Mouse (Mus musculus): ENCODE data around the gene Eef1g. TPM values are rescaled to one million over a fixed set of nuclear protein-coding genes. Genes with fewer than 3 reads are reported as not detected.

Eef1g gene
- total and polyA plus RNA-seq, 3 experiments, result 237 to 955 (median 647) TPM

DNA sequence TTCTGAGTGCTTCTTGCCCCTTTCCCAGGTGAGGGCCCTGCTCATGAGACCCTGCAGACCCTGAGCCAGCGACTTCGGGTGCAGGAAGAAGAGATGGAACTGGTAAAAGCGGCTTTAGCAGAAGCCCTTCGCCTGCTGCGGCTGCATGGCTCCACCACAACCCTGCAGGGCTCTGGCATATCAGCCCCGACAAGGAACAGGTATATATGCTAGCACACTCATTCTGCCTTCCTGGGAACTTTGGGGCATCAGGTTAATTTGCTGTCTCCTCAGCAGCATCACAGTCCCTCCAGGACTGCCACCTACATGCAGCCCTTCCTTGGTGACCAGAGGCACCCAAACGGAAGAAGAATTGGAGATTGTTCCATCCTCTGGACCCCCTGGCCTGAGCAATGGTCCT, 36.1 kb upstream of the Eef1g start:
- TF ChIP-seq GATA2 (IDR thresholded peaks at IDR 0.05; ENCODE audit: borderline replicate concordance, low read depth, low read length) (no peak), GATA1 (IDR thresholded peaks at IDR 0.05; ENCODE audit: borderline replicate concordance, low read length) (no peak), POLR2AphosphoS5 (IDR thresholded peaks at IDR 0.05; ENCODE audit: insufficient replicate concordance, low read depth, low read length) (no peak), CTCF (IDR thresholded peaks at IDR 0.05; ENCODE audit: low read depth, low read length) (no peak), TAL1 (conservative IDR thresholded peaks at IDR 0.05; ENCODE audit: low read depth, low read length) (no peak)
- H3K4me1 ChIP-seq (ENCODE audit: insufficient read depth, low read depth, low read length), result peaks cover 80% of the 10 kb centered on the region
- H3K36me3 ChIP-seq (replicated peaks), result peaks cover 80% of the 10 kb centered on the region
- H3K27me3 ChIP-seq (ENCODE audit: insufficient read depth, low read length), result no peaks in the 10 kb centered on the region
- no peaks in the 10 kb centered on the region for H3K9me3 ChIP-seq (replicated peaks)
- DNase-seq (ENCODE audit: low spot score) (no peak), ATAC-seq (ENCODE audit: extremely low read depth, insufficient number of reproducible peaks, low FRiP score, poor library complexity, severe bottlenecking) (no peak)
- H3K4me3 ChIP-seq (ENCODE audit: low read depth, low read length), result peak overlapping the region; percentile 90

DNA sequence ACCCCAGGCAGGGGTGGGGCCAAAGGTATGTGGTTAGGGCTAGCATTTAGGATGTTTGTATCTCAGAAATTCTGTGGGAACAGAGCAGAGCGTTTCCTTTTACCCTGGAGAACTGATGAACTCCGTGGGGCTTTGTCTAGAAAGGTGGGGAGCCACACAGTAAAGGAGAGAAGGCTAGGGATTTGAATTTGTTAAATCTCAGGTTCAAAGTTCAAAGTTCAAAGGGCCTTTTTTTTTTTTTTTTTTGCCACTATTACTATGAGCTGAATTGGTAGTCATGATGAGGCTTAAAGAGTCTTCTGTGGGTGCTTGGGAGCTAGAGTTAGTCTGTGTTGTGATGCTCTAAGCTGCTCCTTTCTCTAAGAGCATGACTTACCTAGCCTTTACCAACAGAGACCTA, 30.1 kb upstream of the Eef1g start:
- ATAC-seq (ENCODE audit: extremely low read depth, insufficient number of reproducible peaks, low FRiP score, poor library complexity, severe bottlenecking), result no peak
- H3K27me3 ChIP-seq (ENCODE audit: insufficient read depth, low read length), result no peaks in the 10 kb centered on the region
- DNase-seq (ENCODE audit: low spot score), result no peak
- peaks cover 93% of the 10 kb centered on the region for H3K36me3 ChIP-seq (replicated peaks)
- no peaks in the 10 kb centered on the region for H3K9me3 ChIP-seq (replicated peaks)
- peaks cover 72% of the 10 kb centered on the region for H3K4me1 ChIP-seq (ENCODE audit: insufficient read depth, low read depth, low read length)
- TF ChIP-seq CTCF (IDR thresholded peaks at IDR 0.05; ENCODE audit: low read depth, low read length) (no peak), TAL1 (conservative IDR thresholded peaks at IDR 0.05; ENCODE audit: low read depth, low read length) (no peak), POLR2AphosphoS5 (IDR thresholded peaks at IDR 0.05; ENCODE audit: insufficient replicate concordance, low read depth, low read length) (no peak), GATA2 (IDR thresholded peaks at IDR 0.05; ENCODE audit: borderline replicate concordance, low read depth, low read length) (no peak), GATA1 (IDR thresholded peaks at IDR 0.05; ENCODE audit: borderline replicate concordance, low read length) (no peak)
- no peak overlapping the region for H3K4me3 ChIP-seq (ENCODE audit: low read depth, low read length)

DNA sequence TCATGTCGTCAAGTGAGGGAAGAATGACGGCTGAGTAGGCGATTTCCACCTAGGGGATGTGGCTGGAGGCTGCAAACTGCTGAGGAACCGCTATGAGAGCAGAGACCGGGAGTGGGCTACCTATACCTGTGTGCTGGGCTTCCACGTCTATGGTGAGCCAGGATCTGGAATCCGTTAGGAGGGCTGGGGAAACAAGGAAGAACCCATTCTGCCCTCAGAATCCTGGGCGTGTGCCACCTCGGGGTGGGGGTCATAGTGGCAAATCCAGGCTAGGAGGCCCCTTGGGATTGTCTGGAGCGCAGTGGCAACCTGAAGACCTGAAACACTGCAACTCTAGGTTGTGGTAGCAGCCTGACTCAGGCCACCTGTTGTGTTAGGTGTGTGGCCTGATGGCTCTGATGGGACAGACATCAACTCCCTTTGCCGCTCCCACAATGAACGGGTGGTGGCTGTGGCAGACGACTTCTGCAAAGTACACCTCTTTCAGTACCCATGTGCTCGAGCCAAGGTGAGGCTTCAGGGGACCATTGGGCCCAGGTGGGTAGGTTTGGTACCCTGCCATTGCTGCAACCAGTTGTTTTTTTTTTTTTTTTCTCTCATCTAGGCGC, 26.2 kb upstream of the Eef1g start:
- peak overlapping the region; percentile 97; the same call in 1 of the 2 replicates for H3K4me3 ChIP-seq (ENCODE audit: low read depth, low read length)
- DNase-seq (ENCODE audit: low spot score) (no peak), ATAC-seq (ENCODE audit: extremely low read depth, insufficient number of reproducible peaks, low FRiP score, poor library complexity, severe bottlenecking) (no peak)
- H3K4me1 ChIP-seq (ENCODE audit: insufficient read depth, low read depth, low read length), result peaks cover 75% of the 10 kb centered on the region
- H3K9me3 ChIP-seq (replicated peaks), result no peaks in the 10 kb centered on the region
- TF ChIP-seq CTCF (IDR thresholded peaks at IDR 0.05; ENCODE audit: low read depth, low read length) (no peak), GATA1 (IDR thresholded peaks at IDR 0.05; ENCODE audit: borderline replicate concordance, low read length) (no peak), GATA2 (IDR thresholded peaks at IDR 0.05; ENCODE audit: borderline replicate concordance, low read depth, low read length) (no peak), POLR2AphosphoS5 (IDR thresholded peaks at IDR 0.05; ENCODE audit: insufficient replicate concordance, low read depth, low read length) (no peak)
- no peaks in the 10 kb centered on the region for H3K27me3 ChIP-seq (ENCODE audit: insufficient read depth, low read length)
- peaks cover 76% of the 10 kb centered on the region for H3K36me3 ChIP-seq (replicated peaks)

DNA sequence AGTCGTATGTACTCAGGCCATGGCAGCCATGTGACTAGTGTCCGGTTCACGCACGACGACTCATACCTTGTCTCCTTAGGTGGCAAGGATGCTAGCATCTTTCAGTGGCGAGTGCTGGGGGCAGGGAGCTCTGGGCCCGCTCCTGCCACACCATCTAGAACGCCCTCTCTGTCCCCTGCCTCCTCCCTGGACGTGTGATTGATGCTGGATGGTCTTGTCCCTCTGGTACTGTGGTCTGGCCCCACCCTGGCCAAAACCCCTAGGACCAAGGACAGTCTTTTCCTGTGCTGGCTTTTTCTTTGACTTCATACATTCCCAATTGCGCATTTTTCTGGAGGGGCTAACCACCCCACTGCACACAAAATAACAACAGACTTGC, 25.7 kb upstream of the Eef1g start:
- Histone ChIP-seq H3K27me3 (ENCODE audit: insufficient read depth, low read length) (no peaks in the 10 kb centered on the region), H3K4me3 (ENCODE audit: low read depth, low read length) (peak overlapping the region; percentile 97; the same call in 1 of the 2 replicates), H3K4me1 (ENCODE audit: insufficient read depth, low read depth, low read length) (peaks cover 76% of the 10 kb centered on the region), H3K36me3 (replicated peaks) (peaks cover 76% of the 10 kb centered on the region), H3K9me3 (replicated peaks) (no peaks in the 10 kb centered on the region)
- TF ChIP-seq GATA2 (IDR thresholded peaks at IDR 0.05; ENCODE audit: borderline replicate concordance, low read depth, low read length), result no peak
- no peak for TF ChIP-seq TAL1 (conservative IDR thresholded peaks at IDR 0.05; ENCODE audit: low read depth, low read length)
- TF ChIP-seq GATA1 (IDR thresholded peaks at IDR 0.05; ENCODE audit: borderline replicate concordance, low read length), result no peak
- TF ChIP-seq CTCF (IDR thresholded peaks at IDR 0.05; ENCODE audit: low read depth, low read length), result no peak
- no peak for TF ChIP-seq POLR2AphosphoS5 (IDR thresholded peaks at IDR 0.05; ENCODE audit: insufficient replicate concordance, low read depth, low read length)
- ATAC-seq (ENCODE audit: extremely low read depth, insufficient number of reproducible peaks, low FRiP score, poor library complexity, severe bottlenecking) (no peak), DNase-seq (ENCODE audit: low spot score) (no peak)

DNA sequence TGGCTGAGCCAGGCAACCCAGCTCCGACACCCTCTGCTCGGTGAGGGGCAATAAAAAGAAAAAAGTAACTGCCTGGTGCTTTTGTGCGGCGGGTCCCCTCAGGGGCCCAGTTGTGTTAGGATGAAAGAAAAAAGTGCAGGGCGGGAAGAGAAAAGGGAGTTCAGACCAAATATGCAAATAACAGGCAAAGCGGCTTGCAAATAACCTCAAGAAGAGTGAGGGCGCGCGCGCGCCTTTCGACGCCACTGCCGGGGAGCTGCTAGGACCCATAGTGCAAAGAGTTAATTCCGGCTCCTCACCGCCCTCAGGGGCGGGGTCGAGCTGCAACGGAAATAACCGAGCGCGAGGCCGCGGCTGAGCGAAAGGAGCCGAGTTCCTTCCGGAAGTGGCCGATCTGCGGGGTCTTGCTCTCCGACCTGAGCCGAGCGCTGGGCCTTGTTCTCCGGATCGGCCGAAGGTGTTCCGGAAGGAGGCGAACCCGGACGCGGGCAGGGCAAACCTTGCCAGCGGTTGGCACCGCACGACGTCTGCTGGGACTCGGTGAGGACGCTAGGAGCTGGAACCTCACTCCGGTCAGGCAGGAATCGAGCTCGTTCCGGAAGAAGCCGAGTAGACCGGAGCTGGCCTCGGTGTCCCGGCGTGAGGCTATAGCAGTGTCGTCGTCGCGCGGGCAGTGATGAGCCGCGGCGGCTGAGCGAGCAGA, 25.2 kb upstream of the Eef1g start, which contains the start of gene Mta2:
Gene Mta2 (plus strand): TSS at position 361 of the 703 bp plus-strand sequence.
- DNase-seq (ENCODE audit: low spot score) (peak; percentile 87), ATAC-seq (ENCODE audit: extremely low read depth, insufficient number of reproducible peaks, low FRiP score, poor library complexity, severe bottlenecking) (peak; percentile 67)
- Histone ChIP-seq H3K27me3 (ENCODE audit: insufficient read depth, low read length) (no peaks in the 10 kb centered on the region), H3K4me3 (ENCODE audit: low read depth, low read length) (peak within 1 kb of the TSS; percentile 97), H3K4me1 (ENCODE audit: insufficient read depth, low read depth, low read length) (peaks cover 77% of the 10 kb centered on the region), H3K36me3 (replicated peaks) (peaks cover 76% of the 10 kb centered on the region), H3K9me3 (replicated peaks) (no peaks in the 10 kb centered on the region)
- TF ChIP-seq CTCF (IDR thresholded peaks at IDR 0.05; ENCODE audit: low read depth, low read length) (no peak), GATA1 (IDR thresholded peaks at IDR 0.05; ENCODE audit: borderline replicate concordance, low read length) (no peak), POLR2AphosphoS5 (IDR thresholded peaks at IDR 0.05; ENCODE audit: insufficient replicate concordance, low read depth, low read length) (no peak), GATA2 (IDR thresholded peaks at IDR 0.05; ENCODE audit: borderline replicate concordance, low read depth, low read length) (no peak), TAL1 (conservative IDR thresholded peaks at IDR 0.05; ENCODE audit: low read depth, low read length) (no peak)

DNA sequence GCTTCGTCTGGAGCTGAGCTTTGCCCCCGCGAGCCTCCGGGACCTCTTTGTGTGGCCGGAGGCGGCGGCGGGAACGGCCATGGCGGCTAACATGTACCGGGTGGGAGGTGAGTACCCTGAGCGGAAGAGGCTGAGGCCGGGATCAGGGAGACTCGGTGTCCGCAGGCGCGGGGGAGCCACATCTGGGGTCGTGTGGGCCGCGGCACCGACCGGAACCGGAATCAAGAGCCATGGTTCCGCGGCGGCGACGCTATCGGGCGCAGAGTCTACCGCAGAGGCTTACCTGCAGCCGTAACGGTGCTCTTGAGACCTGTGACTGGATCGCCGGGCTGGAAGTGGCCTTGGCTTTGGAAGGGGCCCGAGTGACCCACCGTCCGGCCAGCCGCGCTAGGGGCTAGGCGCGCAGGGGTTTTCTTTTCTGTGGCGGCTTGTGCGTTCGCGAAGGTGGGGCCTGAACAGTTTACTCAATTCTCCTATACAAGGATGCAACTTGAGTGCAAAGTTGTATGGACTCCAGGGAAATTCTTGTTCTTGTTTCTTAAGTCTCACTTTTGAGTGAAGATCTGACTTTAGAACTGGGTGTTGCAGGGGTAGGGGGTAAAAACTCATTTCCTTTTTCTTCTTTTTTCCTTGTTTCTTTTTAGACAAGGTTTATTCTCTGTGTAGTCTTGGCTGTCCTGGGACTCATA, 24.4 kb upstream of the Eef1g start:
- ATAC-seq (ENCODE audit: extremely low read depth, insufficient number of reproducible peaks, low FRiP score, poor library complexity, severe bottlenecking), result no peak
- H3K27me3 ChIP-seq (ENCODE audit: insufficient read depth, low read length), result no peaks in the 10 kb centered on the region
- TF ChIP-seq POLR2AphosphoS5 (IDR thresholded peaks at IDR 0.05; ENCODE audit: insufficient replicate concordance, low read depth, low read length) (no peak), GATA1 (IDR thresholded peaks at IDR 0.05; ENCODE audit: borderline replicate concordance, low read length) (no peak), TAL1 (conservative IDR thresholded peaks at IDR 0.05; ENCODE audit: low read depth, low read length) (no peak), GATA2 (IDR thresholded peaks at IDR 0.05; ENCODE audit: borderline replicate concordance, low read depth, low read length) (no peak), CTCF (IDR thresholded peaks at IDR 0.05; ENCODE audit: low read depth, low read length) (no peak)
- peak overlapping the region; percentile 97 for H3K4me3 ChIP-seq (ENCODE audit: low read depth, low read length)
- DNase-seq (ENCODE audit: low spot score), result peak; percentile 38
- H3K4me1 ChIP-seq (ENCODE audit: insufficient read depth, low read depth, low read length), result peaks cover 77% of the 10 kb centered on the region
- H3K9me3 ChIP-seq (replicated peaks), result no peaks in the 10 kb centered on the region
- peaks cover 75% of the 10 kb centered on the region for H3K36me3 ChIP-seq (replicated peaks)
